Mouse (Mus musculus) stomach, embryonic 16.5 days (tissue): ENCODE results near the gene Nod1. TPM values are rescaled to one million over a fixed set of nuclear protein-coding genes. Genes with fewer than 3 reads are reported as not detected.

ENCODE experiments used
- polyA plus RNA-seq: library from polyadenylated mRNA; unstranded; fragments of >200 nt; fragmentation: Nextera tagmentation; extraction: Ambion mirVana; gene quantifications from 2 replicates; pipeline ENCODE4 v1.2.1, GENCODE M21; 2015

The Nod1 gene
- polyA plus RNA-seq, 1 experiment from 2014 or later, result 9.8 TPM

Other genes starting within 250 kb of the Nod1 start
- 4.5 and 5.3 TPM in 2 replicates for gene Znrf2, start 155.7 kb downstream of the Nod1 start, polyA plus RNA-seq
- gene Ggct, start 20.3 kb upstream of the Nod1 start, polyA plus RNA-seq, result 8.7 and 10.8 TPM in 2 replicates
- 136 and 138 TPM in 2 replicates for gene Gars, start 65.4 kb upstream of the Nod1 start, polyA plus RNA-seq
- gene Crhr2, start 160.4 kb upstream of the Nod1 start, polyA plus RNA-seq, result 0.21 and 0.36 TPM in 2 replicates
- 0.28 and 0.50 TPM in 2 replicates for gene Inmt, start 202.4 kb upstream of the Nod1 start, polyA plus RNA-seq
- gene Mindy4, start 230.8 kb upstream of the Nod1 start, polyA plus RNA-seq, result 7.7 and 10.2 TPM in 2 replicates